Comparison of ENCODE assay signal across 1 mouse cellular context in the genomic region with DNA sequence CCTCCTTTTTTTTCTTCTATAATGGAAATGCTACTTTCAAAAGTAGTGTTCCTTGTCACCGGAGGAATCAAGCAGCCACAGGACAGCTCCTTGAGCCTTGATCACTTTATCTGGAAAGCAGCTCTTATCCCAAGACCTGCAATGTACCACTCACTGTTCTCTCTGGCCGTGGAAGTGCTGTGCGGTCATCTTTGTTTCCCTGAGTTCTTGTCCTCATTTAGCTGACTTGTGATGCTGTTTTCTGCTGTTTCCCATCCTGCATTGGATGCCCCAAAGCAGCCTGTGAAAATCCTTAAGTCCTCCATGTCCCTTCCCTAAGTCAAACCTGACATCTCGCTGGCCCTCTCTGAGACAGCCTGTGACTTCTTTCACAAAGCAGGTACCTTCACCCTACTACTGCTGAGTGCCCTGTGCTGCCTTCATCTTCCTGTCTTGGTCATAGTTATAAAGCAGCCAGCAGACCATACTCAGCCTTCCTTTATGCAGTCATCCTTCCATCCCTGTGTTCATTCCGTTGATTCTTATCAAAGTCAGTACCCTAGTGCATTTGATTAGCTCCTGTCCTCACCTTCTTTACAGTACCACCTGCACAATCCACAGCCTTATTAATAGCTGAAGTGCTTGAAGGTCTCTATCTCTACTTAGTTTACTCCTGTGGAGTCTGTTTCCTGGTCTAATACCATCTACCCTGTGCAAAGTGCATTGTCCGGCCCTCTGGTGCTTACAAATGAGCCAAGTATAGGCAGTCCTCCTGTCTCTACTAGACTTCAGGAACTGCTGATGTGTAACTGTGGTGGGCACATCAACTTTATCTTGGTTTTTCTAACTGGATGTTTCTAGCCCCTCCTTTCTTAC.
TF ChIP-seq lines count a peak whose summit lies in the region.

No protein-coding gene starts in this region.

TF ChIP-seq in MEL, 35 proteins besides CTCF, POLR2A, EP300 and RAD21 (continued from another document):
- TF ChIP-seq ETS1 (IDR thresholded peaks at IDR 0.05; ENCODE audit: low read depth, low read length), result no peak; the same call in 1 of the 2 replicates
- TF ChIP-seq ZMIZ1 (IDR thresholded peaks at IDR 0.05; ENCODE audit: low read depth, low read length), result peak; percentile 93
- TF ChIP-seq CHD1 (IDR thresholded peaks at IDR 0.05; ENCODE audit: low read depth, low read length), result peak; percentile 98
- TF ChIP-seq SMC3 (IDR thresholded peaks at IDR 0.05; ENCODE audit: low read depth, low read length), result peak; percentile 45
- TF ChIP-seq NELFE (IDR thresholded peaks at IDR 0.05; ENCODE audit: low read depth, low read length), result peak; percentile 51; the same call in 1 of the 2 replicates
- TF ChIP-seq GABPA (IDR thresholded peaks at IDR 0.05; ENCODE audit: low read depth, low read length), result no peak
- peak; percentile 14; the same call in 1 of the 2 replicates for TF ChIP-seq MAZ (IDR thresholded peaks at IDR 0.05; ENCODE audit: low read depth, low read length)
- TF ChIP-seq USF2 (IDR thresholded peaks at IDR 0.05; ENCODE audit: borderline replicate concordance in 1 of 2, insufficient read depth in 1 of 2, low read depth in 1 of 2, low read length in 2 of 2), result no peak
- TF ChIP-seq TCF12 (IDR thresholded peaks at IDR 0.05; ENCODE audit: low read depth, low read length), result 0 out of 2 replicates have a peak, but pooled peaks have one; percentile 3
- TF ChIP-seq BHLHE40 (IDR thresholded peaks at IDR 0.05; ENCODE audit: borderline replicate concordance, low read depth, low read length), result no peak; the same call in 1 of the 2 replicates
- peak; percentile 44; the same call in 1 of the 2 replicates for TF ChIP-seq KAT2A (conservative IDR thresholded peaks at IDR 0.05; ENCODE audit: low read depth, low read length)
- peak; percentile 2; the same call in 1 of the 2 replicates for TF ChIP-seq ELF1 (IDR thresholded peaks at IDR 0.05; ENCODE audit: low read depth, low read length)
- no peak for TF ChIP-seq NRF1 (IDR thresholded peaks at IDR 0.05; ENCODE audit: insufficient read depth, low read depth, low read length, poor library complexity, severe bottlenecking)
- TF ChIP-seq MYB (IDR thresholded peaks at IDR 0.05; ENCODE audit: low read depth, low read length), result peak; percentile 57
- TF ChIP-seq POLR2AphosphoS2 (IDR thresholded peaks at IDR 0.05; ENCODE audit: low read length), result peak; percentile 85
- 0 out of 2 replicates have a peak, but pooled peaks have one; percentile 11 for TF ChIP-seq HCFC1 (IDR thresholded peaks at IDR 0.05; ENCODE audit: low read depth, low read length)
- TF ChIP-seq TAL1 (IDR thresholded peaks at IDR 0.05; ENCODE audit: low read length), result no peak
- no peak for TF ChIP-seq UBTF (IDR thresholded peaks at IDR 0.05; ENCODE audit: borderline replicate concordance, insufficient read depth, low read depth, low read length)
- no peak for TF ChIP-seq E2F4 (IDR thresholded peaks at IDR 0.05; ENCODE audit: borderline replicate concordance, low read depth, low read length)
- 0 out of 2 replicates have a peak, but pooled peaks have one; percentile 21 for TF ChIP-seq USF1 (IDR thresholded peaks at IDR 0.05; ENCODE audit: low read depth, low read length)
- TF ChIP-seq GATA1 (IDR thresholded peaks at IDR 0.05; ENCODE audit: low read depth, low read length), result no peak
- no peak; the same call in 1 of the 2 replicates for TF ChIP-seq JUND (IDR thresholded peaks at IDR 0.05; ENCODE audit: low read depth, low read length)
- TF ChIP-seq CHD2 (IDR thresholded peaks at IDR 0.05; ENCODE audit: low read length), result peak; percentile 64
- TF ChIP-seq TBP (IDR thresholded peaks at IDR 0.05; ENCODE audit: low read depth, low read length), result 0 out of 2 replicates have a peak, but pooled peaks have one; percentile 7
